Mouse (Mus musculus) left cerebral cortex, postnatal 25 days (tissue): ENCODE results near the gene Mpp3. TPM values are rescaled to one million over a fixed set of nuclear protein-coding genes. Genes with fewer than 3 reads are reported as not detected.

Experiments used
- DNase-seq, 2 experiments: peaks; one replicate each; pipeline ENCODE4 v3.0.0; 2022; ENCODE audit warnings: low spot score in 2 of 2, mixed read lengths in 1 of 2
- intact Hi-C: fragments of 180-260 bp; cut with DNase I; formaldehyde crosslinking; loops from one replicate; pipeline ENCODE4 v1.15.1; 2025
- total RNA-seq, 2 experiments: library from RNA; stranded (reverse); gene quantifications; 2 replicates each; pipeline ENCODE4 v1.2.3; 2021

Mpp3 gene
- total RNA-seq, 2 experiments from 2014 or later: 71.2 to 72.9 TPM

DNA sequence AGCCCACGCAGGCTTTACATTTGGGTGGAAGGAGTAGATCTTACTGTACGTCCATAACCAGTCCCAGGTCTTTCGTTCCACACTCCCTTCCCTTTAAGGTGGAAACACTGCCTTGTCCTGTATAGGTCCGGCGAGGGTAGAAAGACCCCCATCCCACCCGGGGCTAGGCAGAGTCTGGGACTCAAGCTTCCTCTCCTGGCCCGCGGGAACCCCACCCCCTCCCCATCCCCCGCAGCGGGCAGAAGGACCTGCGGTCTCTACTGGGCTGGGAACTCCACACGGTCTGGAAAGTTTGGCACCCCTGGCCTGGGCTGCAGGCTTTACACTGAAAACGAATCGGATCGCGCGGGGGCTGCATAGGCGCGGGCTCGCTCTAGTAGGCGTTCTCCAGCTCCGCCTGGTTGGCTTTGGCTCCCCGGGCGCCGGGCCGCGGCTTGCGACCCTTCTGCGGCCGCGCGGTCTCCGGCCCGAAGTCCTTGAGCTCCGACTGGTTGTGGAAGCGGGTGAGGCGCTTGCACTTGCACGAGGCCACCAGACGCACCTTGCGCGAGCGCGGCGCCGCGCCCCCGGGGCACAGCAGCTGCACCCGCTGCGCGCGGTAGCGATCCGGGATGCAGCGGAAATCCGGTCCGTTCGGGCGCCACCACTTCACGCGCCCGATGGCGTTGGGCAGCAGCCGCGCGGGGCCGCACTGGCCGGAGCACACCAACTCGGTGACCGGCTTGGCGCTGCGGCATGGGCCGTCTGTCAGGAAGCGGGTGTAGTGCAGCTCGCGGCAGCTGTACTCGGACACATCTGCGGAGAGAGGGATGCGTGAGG is 64.6 kb downstream of the Mpp3 start:
- intact Hi-C loops: no loop called here

DNA sequence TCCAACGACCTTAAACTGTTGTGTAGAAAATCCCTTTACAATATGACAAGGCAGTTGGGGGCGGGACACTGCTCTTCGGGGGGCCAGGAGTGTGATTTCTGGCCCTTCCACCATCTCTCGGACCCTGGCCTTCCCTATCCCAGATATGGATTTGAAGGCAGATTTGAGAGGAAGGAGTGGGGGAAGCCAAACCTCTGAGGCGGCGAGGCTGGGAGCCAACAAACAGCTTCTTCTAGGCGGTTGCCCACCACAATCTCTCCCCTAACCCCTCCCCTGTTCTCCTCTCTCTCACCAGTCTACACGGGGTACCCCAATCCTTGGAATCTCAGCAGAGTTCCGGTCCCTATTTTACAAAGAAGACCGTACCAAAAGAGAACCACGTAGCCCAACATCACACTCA is 65.2 kb downstream of the Mpp3 start:
- intact Hi-C loops: no loop called here
- DNase-seq: no peak

More for the DNA sequence above, 64.6 kb downstream of the Mpp3 start:
- no peak for DNase-seq

DNA sequence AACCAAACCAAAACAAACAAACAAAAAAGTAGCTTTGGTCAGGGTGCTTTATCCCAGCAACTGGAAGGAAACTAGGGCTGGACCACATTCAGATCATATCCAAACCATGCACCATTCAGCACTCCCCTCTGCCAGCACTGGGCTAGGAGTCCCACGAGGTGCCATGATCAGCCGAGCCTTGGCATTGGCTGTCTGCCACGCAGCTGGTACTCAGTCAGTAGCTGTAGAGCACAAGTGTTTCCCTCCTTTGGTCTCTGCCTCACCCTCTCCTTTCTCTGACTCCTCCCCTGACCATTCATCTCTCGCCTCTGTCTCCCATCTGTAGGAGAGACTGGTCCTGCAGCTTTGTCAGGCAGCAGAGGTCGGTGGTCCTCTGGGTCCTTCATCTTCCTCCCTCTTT is 70.8 kb downstream of the Mpp3 start:
- DNase-seq: no peak
- intact Hi-C loops: no loop called here

DNA sequence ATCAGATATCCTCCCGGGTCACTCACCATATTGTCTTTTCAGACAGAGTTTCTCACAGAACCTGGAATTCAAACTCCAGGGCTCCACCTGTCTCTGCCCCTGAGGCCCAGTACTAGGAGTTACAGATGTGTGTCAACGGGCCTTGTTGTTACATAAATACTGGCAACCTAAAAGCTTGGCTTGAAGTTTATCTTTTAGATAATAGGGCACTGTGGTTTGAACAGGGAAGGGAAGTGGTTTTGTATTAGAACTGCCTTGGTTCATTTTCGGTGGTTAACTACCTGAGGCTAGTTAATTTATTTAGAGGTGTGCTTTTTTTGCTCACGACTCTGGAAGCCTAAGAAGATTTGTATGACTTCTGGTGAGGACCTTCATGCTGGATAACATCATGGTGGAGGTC is 74.8 kb downstream of the Mpp3 start:
- no peak for DNase-seq
- intact Hi-C loops: no loop called here

GRCm38 (mm10) chr11:101952541-101953341 is 75.5 kb downstream of the Mpp3 start:
- intact Hi-C loops: no loop called here
- DNase-seq: no peak

GRCm38 (mm10) chr11:101950021-101950420 is 78.2 kb downstream of the Mpp3 start:
- intact Hi-C loops: no loop called here
- peak in 1 of 2 experiments; percentile 66 for DNase-seq

Other genes with a start within 250 kb of the Mpp3 start
- 10 to 100 TPM; 18.1 to 20.3 TPM for gene Etv4, start 243.1 kb downstream of the Mpp3 start, total RNA-seq
- gene Meox1, start 134.1 kb downstream of the Mpp3 start, total RNA-seq: under 1 TPM; 0.53 to 0.78 TPM
- not detected for gene Sost, start 61.4 kb downstream of the Mpp3 start, total RNA-seq
- gene Cfap97d1, start 44.2 kb downstream of the Mpp3 start, total RNA-seq: not detected
- 100 to 1,000 TPM; 217 to 237 TPM for gene Dusp3, start 41.4 kb downstream of the Mpp3 start, total RNA-seq
- gene Cd300lg, start 13.0 kb upstream of the Mpp3 start, total RNA-seq: not detected
- 100 to 1,000 TPM; 153 to 174 TPM for gene Mpp2, start 60.1 kb upstream of the Mpp3 start, total RNA-seq
- not detected for gene Ppy, start 72.9 kb upstream of the Mpp3 start, total RNA-seq
- not detected for gene Pyy, start 79.4 kb upstream of the Mpp3 start, total RNA-seq
- gene Nags, start 117.1 kb upstream of the Mpp3 start, total RNA-seq: not detected
- 10 to 100 TPM; 24.8 to 28.0 TPM for gene Tmem101, start 127.9 kb upstream of the Mpp3 start, total RNA-seq
- 10 to 100 TPM; 58.3 to 66.4 TPM for gene Lsm12, start 156.8 kb upstream of the Mpp3 start, total RNA-seq
- 10 to 100 TPM; 55.7 to 61.8 TPM for gene G6pc3, start 161.2 kb upstream of the Mpp3 start, total RNA-seq
- gene Hdac5, start 201.7 kb upstream of the Mpp3 start, total RNA-seq: 100 to 1,000 TPM; 243 to 261 TPM
- 1 to 10 TPM in 1 of 2 experiments, under 1 TPM in 1; 0.94 to 1.1 TPM for gene BC030867, start 220.4 kb upstream of the Mpp3 start, total RNA-seq
- gene Asb16, start 240.3 kb upstream of the Mpp3 start, total RNA-seq: 1 to 10 TPM; 1.2 TPM